Mouse (Mus musculus) midbrain, embryonic 10.5 days (tissue): ENCODE results near the gene Spryd3. TPM values are rescaled to one million over a fixed set of nuclear protein-coding genes. Genes with fewer than 3 reads are reported as not detected.
A peak's percentile ranks its signal among the peaks of the same experiment; 100 is the strongest.

ENCODE experiments used
- DNase-seq: peaks from one replicate; pipeline ENCODE4 v3.0.0-alpha.2; 2017; ENCODE audit warnings: low spot score
- H3K27ac ChIP-seq: fragments of 300-500 bp; sonication (generic); replicated peaks from 2 replicates; pipeline ENCODE4 v1.5.1; 2016; ENCODE audit warnings: mild to moderate bottlenecking
- H3K27me3 ChIP-seq: fragments of 300-500 bp; sonication (generic); 2 replicates; pipeline ENCODE4 v1.6.1; 2016; ENCODE audit warnings: low read depth, mild to moderate bottlenecking; ENCODE audit not compliant: poor library complexity, severe bottlenecking
- H3K36me3 ChIP-seq: fragments of 300-500 bp; sonication (generic); 2 replicates; pipeline ENCODE4 v1.6.1; 2016; ENCODE audit warnings: mild to moderate bottlenecking, moderate library complexity
- H3K4me1 ChIP-seq: fragments of 300-500 bp; sonication (generic); 2 replicates; pipeline ENCODE4 v1.6.1; 2016
- H3K4me3 ChIP-seq: fragments of 300-500 bp; sonication (generic); 2 replicates; pipeline ENCODE4 v1.5.1; 2016; ENCODE audit warnings: mild to moderate bottlenecking, moderate library complexity
- H3K9me3 ChIP-seq: fragments of 300-500 bp; sonication (generic); replicated peaks from 2 replicates; pipeline ENCODE4 v1.6.1; 2016; ENCODE audit warnings: mild to moderate bottlenecking
- WGBS: fragments of 180-500 bp; shearing (Covaris S2); methylation state at CpG from one replicate; pipeline ENCODE4 v1.1.7; 2016; 5-methylcytosine and 5-hydroxymethylcytosine counted together
- polyA plus RNA-seq: library from polyadenylated mRNA; unstranded; fragments of >200 nt; fragmentation: Nextera tagmentation; extraction: Ambion mirVana; gene quantifications from 2 replicates; pipeline ENCODE4 v1.2.1, GENCODE M21; 2016

Gene Spryd3
- 13.7 and 15.5 TPM in 2 replicates for polyA plus RNA-seq

DNA sequence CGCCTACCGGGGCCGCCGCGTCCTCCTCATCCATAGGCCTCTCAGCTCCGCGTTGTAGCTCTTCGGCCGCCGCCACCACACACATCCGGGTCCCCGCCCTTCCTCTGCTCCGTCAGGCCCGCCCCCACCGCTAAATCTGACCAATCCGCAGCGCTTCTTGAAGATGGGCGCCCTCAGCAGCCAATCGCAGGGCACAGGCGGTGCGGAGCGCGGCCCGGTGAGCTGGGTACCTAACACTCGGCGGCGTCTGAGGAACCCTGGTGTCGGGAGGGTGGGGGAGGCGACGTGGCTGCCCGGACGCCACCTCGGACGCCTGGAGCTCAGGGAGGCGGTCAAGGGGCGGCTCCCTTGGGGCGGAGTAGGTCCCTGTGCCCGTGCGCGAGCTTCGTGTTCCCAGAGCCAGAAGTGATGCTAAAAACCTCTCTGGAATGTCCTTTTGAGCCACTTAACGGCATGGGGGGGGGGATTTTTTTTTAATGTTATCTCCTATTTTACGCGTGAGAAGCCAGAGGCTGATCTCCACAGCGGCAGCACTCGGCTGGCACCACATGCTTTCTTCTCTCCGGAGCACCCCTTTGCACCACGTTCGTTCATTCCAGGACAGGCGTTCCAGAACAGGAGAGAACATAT lies at the start of gene Spryd3:
TSS of gene Spryd3 (minus strand) at position 106 of the 630 bp plus-strand sequence.
- Histone ChIP-seq H3K27ac (peak within 1 kb of the TSS; percentile 91), H3K36me3 (peaks cover 23% of the 10 kb centered on the region), H3K27me3 (no peaks in the 10 kb centered on the region; the same call in 1 of the 2 replicates), H3K9me3 (no peaks in the 10 kb centered on the region), H3K4me3 (peak within 1 kb of the TSS; percentile 89), H3K4me1 (peaks cover 24% of the 10 kb centered on the region)
- DNase-seq = peak; percentile 98
- WGBS = under 1% methylated on average over 50 of the region's 50 CpGs

- Histone ChIP-seq H3K4me1 (0 out of 2 replicates have a peak, but pooled peaks cover 4% of the 10 kb centered on the region), H3K27ac (no peak overlapping the region), H3K27me3 (no peaks in the 10 kb centered on the region), H3K36me3 (peaks cover 34% of the 10 kb centered on the region; the same call in 1 of the 2 replicates), H3K4me3 (no peak overlapping the region), H3K9me3 (no peaks in the 10 kb centered on the region)
- WGBS = 88% methylated on average over 3 of the region's 3 CpGs
- no peak for DNase-seq
Observed at GRCm38 (mm10) chr15:102183076-102183475, 47.0 kb upstream of the Spryd3 start.

DNA sequence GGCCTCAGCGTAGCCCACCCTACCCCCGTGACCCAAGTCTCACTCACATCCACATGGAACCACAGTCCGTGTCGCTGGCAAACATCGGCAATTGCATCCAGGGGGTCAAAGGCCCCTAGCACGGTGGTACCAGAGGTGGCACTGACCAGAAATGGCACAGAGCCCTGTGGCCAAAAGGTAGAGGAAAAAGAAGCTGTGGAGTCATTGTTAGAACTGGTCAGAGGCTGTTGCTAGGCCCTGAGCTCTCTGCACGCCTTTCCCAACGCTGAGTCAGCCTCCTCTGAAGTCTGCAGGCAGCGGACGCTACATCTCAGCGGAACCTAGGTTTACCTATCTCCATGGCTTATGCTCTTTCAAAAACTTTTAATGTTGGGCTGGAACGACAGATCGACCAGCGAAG lies 43.9 kb upstream of the Spryd3 start:
- Histone ChIP-seq H3K36me3 (peaks cover 16% of the 10 kb centered on the region; the same call in 1 of the 2 replicates), H3K27ac (no peak overlapping the region), H3K4me1 (no peaks in the 10 kb centered on the region), H3K27me3 (no peaks in the 10 kb centered on the region), H3K9me3 (no peaks in the 10 kb centered on the region), H3K4me3 (no peak overlapping the region)
- no peak for DNase-seq
- 92% methylated on average over 14 of the region's 14 CpGs for WGBS

GRCm38 (mm10) chr15:102179106-102179505 lies 43.1 kb upstream of the Spryd3 start:
- no peak overlapping the region for H3K4me3 ChIP-seq
- H3K27me3 ChIP-seq = no peaks in the 10 kb centered on the region
- no peaks in the 10 kb centered on the region for H3K4me1 ChIP-seq
- H3K27ac ChIP-seq = 0 out of 2 replicates have a peak overlapping the region, but pooled peaks have one; percentile 4
- no peaks in the 10 kb centered on the region for H3K9me3 ChIP-seq
- DNase-seq = no peak
- H3K36me3 ChIP-seq = peaks cover 11% of the 10 kb centered on the region; the same call in 1 of the 2 replicates
- 74% methylated on average over 9 of the region's 9 CpGs for WGBS

DNA sequence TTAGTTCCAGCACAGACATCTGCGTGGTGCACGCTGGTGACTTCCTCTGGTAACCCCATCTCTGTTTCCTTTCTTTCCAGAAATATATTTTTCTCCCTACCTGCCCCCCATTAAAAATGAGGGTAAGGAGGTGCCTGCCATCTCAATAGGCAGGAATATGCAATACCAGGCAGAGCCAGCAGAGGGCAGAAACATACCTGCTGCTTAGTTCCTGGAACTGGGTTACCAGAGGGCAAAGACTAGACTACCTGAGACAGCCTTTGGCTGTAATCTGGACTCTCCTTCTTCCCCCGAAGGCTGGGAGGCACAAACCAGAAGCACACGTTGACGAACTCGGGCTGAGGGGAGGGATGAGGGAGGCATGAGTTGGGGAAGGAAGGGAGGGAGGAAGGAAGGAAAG lies 42.2 kb upstream of the Spryd3 start:
- Histone ChIP-seq H3K27me3 (no peaks in the 10 kb centered on the region), H3K4me1 (no peaks in the 10 kb centered on the region), H3K4me3 (no peak overlapping the region), H3K36me3 (0 out of 2 replicates have a peak, but pooled peaks cover 5% of the 10 kb centered on the region), H3K9me3 (no peaks in the 10 kb centered on the region), H3K27ac (no peak overlapping the region)
- WGBS = 21% methylated on average over 6 of the region's 6 CpGs
- peak; percentile 63 for DNase-seq

- no peaks in the 10 kb centered on the region for H3K9me3 ChIP-seq
- WGBS = 85% methylated on average over 8 of the region's 8 CpGs
- DNase-seq = no peak
- no peak overlapping the region; the same call in 1 of the 2 replicates for H3K27ac ChIP-seq
- no peak overlapping the region for H3K4me3 ChIP-seq
- H3K36me3 ChIP-seq = 0 out of 2 replicates have a peak, but pooled peaks cover 3% of the 10 kb centered on the region
- no peaks in the 10 kb centered on the region for H3K27me3 ChIP-seq
- no peaks in the 10 kb centered on the region for H3K4me1 ChIP-seq
Observed at GRCm38 (mm10) chr15:102177417-102177816, 41.4 kb upstream of the Spryd3 start.

- no peak overlapping the region for H3K27ac ChIP-seq
- no peaks in the 10 kb centered on the region for H3K4me1 ChIP-seq
- H3K27me3 ChIP-seq = no peaks in the 10 kb centered on the region
- WGBS = 90% methylated on average over 7 of the region's 7 CpGs
- H3K36me3 ChIP-seq = 0 out of 2 replicates have a peak, but pooled peaks cover 3% of the 10 kb centered on the region
- no peak for DNase-seq
- no peak overlapping the region for H3K4me3 ChIP-seq
- no peaks in the 10 kb centered on the region for H3K9me3 ChIP-seq
Observed at GRCm38 (mm10) chr15:102176571-102177316, 40.7 kb upstream of the Spryd3 start.

DNA sequence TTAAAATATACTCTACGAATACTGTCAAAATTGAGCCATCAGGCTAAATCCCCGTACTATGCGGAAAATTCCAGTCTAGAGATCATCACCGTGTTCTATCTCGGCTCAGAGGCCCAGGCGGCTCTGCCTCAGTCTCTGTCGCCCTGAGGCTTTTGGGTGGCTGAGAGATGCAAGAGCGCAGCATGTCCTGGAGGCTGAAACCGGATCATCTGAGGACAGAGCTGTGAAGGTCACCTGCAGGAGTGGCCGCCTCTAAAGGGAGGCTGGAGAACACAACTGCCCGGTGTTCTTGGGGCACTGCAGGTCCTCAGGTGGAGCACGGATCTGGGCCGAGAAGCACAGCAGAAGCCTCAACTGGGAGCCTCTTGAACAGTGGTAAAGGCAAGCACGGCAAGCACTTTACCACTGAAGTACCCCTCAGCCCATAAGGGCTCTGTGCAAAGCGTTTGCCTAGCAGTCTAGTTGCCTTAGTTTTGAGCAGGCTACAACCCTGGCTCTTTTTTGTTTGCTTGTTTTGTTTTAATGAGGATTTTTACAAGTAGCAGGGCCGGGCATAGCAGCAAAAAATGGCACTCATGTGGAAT lies 39.8 kb upstream of the Spryd3 start:
- Histone ChIP-seq H3K27me3 (no peaks in the 10 kb centered on the region), H3K4me1 (no peaks in the 10 kb centered on the region)
- WGBS = 91% methylated on average over 16 of the region's 16 CpGs

DNA sequence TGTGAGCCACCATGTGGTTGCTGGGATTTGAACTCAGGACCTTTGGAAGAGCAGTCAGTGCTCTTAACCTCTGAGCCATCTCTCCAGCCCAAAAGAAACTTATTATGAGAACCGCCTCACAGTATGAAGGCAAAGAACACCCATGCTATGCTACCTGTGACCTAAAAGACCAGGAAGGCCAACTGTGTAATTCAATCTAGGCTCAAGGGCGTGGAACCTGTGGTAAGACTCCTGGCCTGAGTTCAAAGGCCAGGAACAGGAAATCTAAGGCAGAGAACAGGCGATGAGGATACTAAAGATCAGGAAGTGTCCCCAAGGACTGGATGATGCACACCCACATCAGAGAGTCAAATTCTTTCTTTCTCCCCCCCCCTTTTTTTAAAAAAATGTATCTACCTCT lies 37.5 kb upstream of the Spryd3 start:
- H3K4me3 ChIP-seq = no peak overlapping the region
- H3K36me3 ChIP-seq = no peaks in the 10 kb centered on the region
- no peak for DNase-seq
- H3K27me3 ChIP-seq = no peaks in the 10 kb centered on the region
- no peak overlapping the region for H3K27ac ChIP-seq
- WGBS = 83% methylated on average over 3 of the region's 3 CpGs
- no peaks in the 10 kb centered on the region for H3K4me1 ChIP-seq
- H3K9me3 ChIP-seq = no peaks in the 10 kb centered on the region

More for the DNA sequence above, 39.8 kb upstream of the Spryd3 start:
- DNase-seq = no peak
- H3K27ac ChIP-seq = no peak overlapping the region
- H3K9me3 ChIP-seq = no peaks in the 10 kb centered on the region
- H3K36me3 ChIP-seq = 0 out of 2 replicates have a peak, but pooled peaks cover 3% of the 10 kb centered on the region
- H3K4me3 ChIP-seq = no peak overlapping the region

GRCm38 (mm10) chr15:102169064-102169463 lies 33.0 kb upstream of the Spryd3 start:
- Histone ChIP-seq H3K27ac (no peak overlapping the region), H3K4me1 (no peaks in the 10 kb centered on the region), H3K9me3 (no peaks in the 10 kb centered on the region), H3K4me3 (no peak overlapping the region), H3K36me3 (no peaks in the 10 kb centered on the region), H3K27me3 (no peaks in the 10 kb centered on the region)
- WGBS = 76% methylated on average over 2 of the region's 2 CpGs
- no peak for DNase-seq

DNA sequence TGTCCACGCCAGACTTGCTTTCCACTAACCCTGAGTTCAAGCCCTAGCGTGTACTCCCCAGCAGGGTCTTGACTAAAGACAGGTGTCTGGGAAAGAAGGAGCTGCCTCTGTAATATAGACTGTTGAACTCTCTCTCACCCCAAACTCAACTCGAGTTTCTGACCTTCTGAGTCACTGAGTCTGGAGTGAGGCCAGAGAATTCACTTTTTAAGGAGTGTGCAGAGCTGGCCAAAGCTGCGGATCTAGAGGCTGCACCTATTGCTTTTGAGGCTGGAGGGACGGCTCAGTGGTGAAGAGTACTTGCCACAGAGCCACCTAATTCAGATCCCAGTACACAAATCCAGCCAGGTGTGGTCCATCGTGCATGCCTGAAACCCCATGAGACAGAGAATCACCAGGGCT lies 31.6 kb upstream of the Spryd3 start:
- Histone ChIP-seq H3K36me3 (no peaks in the 10 kb centered on the region), H3K4me3 (no peak overlapping the region), H3K4me1 (no peaks in the 10 kb centered on the region), H3K9me3 (no peaks in the 10 kb centered on the region), H3K27me3 (no peaks in the 10 kb centered on the region), H3K27ac (no peak overlapping the region)
- WGBS = 71% methylated on average over 6 of the region's 6 CpGs
- DNase-seq = no peak

DNA sequence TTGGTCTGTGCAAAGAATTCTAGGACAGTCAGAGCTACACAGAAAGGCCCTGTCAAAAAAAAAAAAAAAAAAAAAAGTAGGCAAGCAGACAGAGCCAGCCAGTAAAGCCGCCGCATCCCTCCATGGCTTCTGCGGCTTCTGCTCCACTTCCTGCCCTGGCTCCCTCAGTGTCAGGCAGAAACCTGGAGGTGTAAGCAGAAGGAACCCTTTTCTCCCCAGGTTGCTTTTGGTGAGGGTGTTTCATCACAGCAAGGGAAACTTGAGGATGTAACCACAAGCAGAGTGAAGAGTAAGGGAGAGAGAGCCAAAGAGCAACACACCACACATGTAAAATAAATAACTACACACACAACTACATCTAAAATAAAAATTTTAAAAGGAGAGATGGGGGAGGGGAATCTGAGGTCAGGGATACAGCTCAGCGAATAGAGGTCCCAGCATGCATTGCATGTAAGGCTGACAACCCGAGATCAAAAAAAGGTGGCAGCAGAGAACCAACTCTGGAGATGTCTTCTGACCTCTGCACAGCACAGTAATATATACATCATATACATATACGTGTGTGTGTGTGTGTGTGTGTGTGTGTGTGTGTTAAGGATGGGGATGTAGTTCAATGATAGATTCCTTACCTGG lies 29.6 kb upstream of the Spryd3 start:
- peaks cover 4% of the 10 kb centered on the region; the same call in 1 of the 2 replicates for H3K4me1 ChIP-seq
- H3K27ac ChIP-seq = no peak overlapping the region
- H3K4me3 ChIP-seq = no peak overlapping the region
- H3K27me3 ChIP-seq = no peaks in the 10 kb centered on the region
- WGBS = 61% methylated on average over 6 of the region's 6 CpGs
- no peaks in the 10 kb centered on the region for H3K9me3 ChIP-seq
- DNase-seq = no peak
- H3K36me3 ChIP-seq = no peaks in the 10 kb centered on the region
